Mouse (Mus musculus) lung, postnatal 0 days (tissue): ENCODE data around the gene Atp6v0e2. TPM values are rescaled to one million over a fixed set of nuclear protein-coding genes. Genes with fewer than 3 reads are reported as not detected.

Experiments used
- ATAC-seq: fragments of 200-750 bp; cut with Nextera tagmentation; 2 replicates; pipeline ENCODE4 v1.8.0; 2017; ENCODE audit warnings: moderate library complexity
- DNase-seq: peaks from one replicate; pipeline ENCODE4 v3.0.0-alpha.2; 2016; ENCODE audit warnings: low spot score
- H3K27ac ChIP-seq: fragments of 300-500 bp; sonication (generic); 2 replicates; pipeline ENCODE4 v1.5.1; 2014; ENCODE audit warnings: antibody characterized with exemption, mild to moderate bottlenecking, low read length, mixed read lengths
- H3K27me3 ChIP-seq: fragments of 300-500 bp; sonication (generic); replicated peaks from 2 replicates; pipeline ENCODE4 v1.6.1; 2014; ENCODE audit warnings: low read length, mixed read lengths; ENCODE audit not compliant: insufficient read depth
- H3K36me3 ChIP-seq: fragments of 300-500 bp; sonication (generic); 2 replicates; pipeline ENCODE4 v1.6.1; 2014; ENCODE audit warnings: low read length, mixed read lengths; ENCODE audit not compliant: insufficient read depth
- H3K4me1 ChIP-seq: fragments of 300-500 bp; sonication (generic); 2 replicates; pipeline ENCODE4 v1.6.1; 2014; ENCODE audit warnings: antibody characterized with exemption, low read depth, low read length, mixed read lengths; ENCODE audit not compliant: insufficient read depth
- H3K4me2 ChIP-seq: fragments of 300-500 bp; sonication (generic); replicated peaks from 2 replicates; pipeline ENCODE4 v1.6.1; 2014; ENCODE audit warnings: low read depth, mild to moderate bottlenecking, low read length, moderate library complexity, mixed read lengths
- H3K4me3 ChIP-seq: fragments of 300-500 bp; sonication (generic); 2 replicates; pipeline ENCODE4 v1.5.1; 2014; ENCODE audit warnings: low read depth, low read length
- H3K9ac ChIP-seq: fragments of 300-500 bp; sonication (generic); replicated peaks from 2 replicates; pipeline ENCODE4 v1.6.1; 2014; ENCODE audit warnings: low read depth, mild to moderate bottlenecking
- H3K9me3 ChIP-seq: fragments of 300-500 bp; sonication (generic); 2 replicates; pipeline ENCODE4 v1.6.1; 2016; ENCODE audit warnings: low read length, mixed read lengths
- CTCF ChIP-seq: IDR thresholded peaks from 2 replicates; pipeline ENCODE4 v1.5.1; 2016; ENCODE audit warnings: antibody characterized with exemption, mild to moderate bottlenecking
- EP300 ChIP-seq: IDR thresholded peaks from 2 replicates; pipeline ENCODE4 v1.6.1; 2016; ENCODE audit warnings: antibody characterized with exemption, mild to moderate bottlenecking, control low read depth
- WGBS: fragments of 180-500 bp; shearing (Covaris S2); extraction: QIAGEN DNeasy Blood & Tissue Kit; methylation state at CpG from one replicate; pipeline ENCODE4 v1.1.7; 2014; 5-methylcytosine and 5-hydroxymethylcytosine counted together
- polyA plus RNA-seq: library from polyadenylated mRNA; unstranded; fragments of >200 nt; fragmentation: Nextera tagmentation; extraction: Ambion mirVana; gene quantifications from 2 replicates; pipeline ENCODE4 v1.2.1, GENCODE M21; 2015

Atp6v0e2 gene
- polyA plus RNA-seq: 8.4 and 9.1 TPM in 2 replicates

GRCm38 (mm10) chr6:48537105-48537954 lies at the start of gene Atp6v0e2:
Gene Atp6v0e2, plus strand, starts transcription at chr6:48537615.
- Histone ChIP-seq H3K4me1 (peaks cover 4% of the 10 kb centered on the region; the same call in 1 of the 2 replicates), H3K36me3 (no peaks in the 10 kb centered on the region), H3K27me3 (no peaks in the 10 kb centered on the region), H3K9ac (no peak within 1 kb of the TSS), H3K27ac (no peak within 1 kb of the TSS), H3K4me2 (peak within 1 kb of the TSS; percentile 51), H3K4me3 (peak within 1 kb of the TSS; percentile 17; the same call in 1 of the 2 replicates), H3K9me3 (no peaks in the 10 kb centered on the region)
- WGBS: 6% methylated on average over 38 of the region's 38 CpGs
- no peak for TF ChIP-seq EP300
- DNase-seq (peak; percentile 74), ATAC-seq (peak; percentile 54)

GRCm38 (mm10) chr6:48487747-48488725 lies 49.4 kb upstream of the Atp6v0e2 start:
- no peaks in the 10 kb centered on the region for H3K4me1 ChIP-seq
- TF ChIP-seq EP300 (no peak), CTCF (peak; percentile 32)
- 10% methylated on average over 16 of the region's 25 CpGs for WGBS
- no peaks in the 10 kb centered on the region for H3K36me3 ChIP-seq
- H3K9me3 ChIP-seq: no peaks in the 10 kb centered on the region
- H3K4me2 ChIP-seq: peak overlapping the region; percentile 27; the same call in 1 of the 2 replicates
- DNase-seq (peak; percentile 15), ATAC-seq (peak; percentile 46)
- H3K27me3 ChIP-seq: no peaks in the 10 kb centered on the region
- no peak overlapping the region for H3K4me3 ChIP-seq
- no peak overlapping the region for H3K9ac ChIP-seq
- no peak overlapping the region for H3K27ac ChIP-seq

GRCm38 (mm10) chr6:48489741-48490140 lies 47.7 kb upstream of the Atp6v0e2 start:
- Histone ChIP-seq H3K4me2 (no peak overlapping the region), H3K27me3 (no peaks in the 10 kb centered on the region), H3K9me3 (no peaks in the 10 kb centered on the region), H3K4me3 (no peak overlapping the region), H3K36me3 (no peaks in the 10 kb centered on the region), H3K9ac (no peak overlapping the region), H3K27ac (no peak overlapping the region), H3K4me1 (no peaks in the 10 kb centered on the region)
- no peak for DNase-seq
- ATAC-seq: no peak
- 89% methylated on average over 3 of the region's 3 CpGs for WGBS
- TF ChIP-seq CTCF: no peak
- no peak for TF ChIP-seq EP300

- 52% methylated on average over 9 of the region's 9 CpGs for WGBS
- no peaks in the 10 kb centered on the region for H3K36me3 ChIP-seq
- H3K9me3 ChIP-seq: no peaks in the 10 kb centered on the region
- H3K4me2 ChIP-seq: no peak overlapping the region
- H3K27me3 ChIP-seq: no peaks in the 10 kb centered on the region
- H3K27ac ChIP-seq: no peak overlapping the region
- H3K4me1 ChIP-seq: no peaks in the 10 kb centered on the region
- H3K4me3 ChIP-seq: no peak overlapping the region
- H3K9ac ChIP-seq: no peak overlapping the region
- peak; percentile 41 for DNase-seq
- no peak for TF ChIP-seq CTCF
- no peak for TF ChIP-seq EP300
- peak; percentile 71 for ATAC-seq
Observed at GRCm38 (mm10) chr6:48491361-48491760, 46.1 kb upstream of the Atp6v0e2 start.

- Histone ChIP-seq H3K4me2 (no peak overlapping the region), H3K27me3 (no peaks in the 10 kb centered on the region), H3K9me3 (no peaks in the 10 kb centered on the region), H3K4me1 (no peaks in the 10 kb centered on the region), H3K36me3 (no peaks in the 10 kb centered on the region), H3K4me3 (no peak overlapping the region), H3K27ac (no peak overlapping the region), H3K9ac (no peak overlapping the region)
- WGBS: 47% methylated on average over 8 of the region's 8 CpGs
- no peak for DNase-seq
- no peak for ATAC-seq
- TF ChIP-seq CTCF (no peak), EP300 (no peak)
Observed at GRCm38 (mm10) chr6:48493136-48493730, 44.2 kb upstream of the Atp6v0e2 start.

- Histone ChIP-seq H3K27ac (no peak overlapping the region), H3K36me3 (no peaks in the 10 kb centered on the region), H3K4me3 (no peak overlapping the region), H3K4me1 (no peaks in the 10 kb centered on the region), H3K9me3 (no peaks in the 10 kb centered on the region), H3K4me2 (no peak overlapping the region), H3K9ac (no peak overlapping the region), H3K27me3 (no peaks in the 10 kb centered on the region)
- no peak for DNase-seq
- no peak for TF ChIP-seq EP300
- TF ChIP-seq CTCF: no peak
- ATAC-seq: no peak
- 88% methylated on average over 4 of the region's 4 CpGs for WGBS
Observed at GRCm38 (mm10) chr6:48497521-48497920, 39.9 kb upstream of the Atp6v0e2 start.
